Mouse (Mus musculus) C2C12 (cell line): Measurements from ENCODE around the gene Anln.

Experiments used
- CEBPB ChIP-seq: IDR thresholded peaks from one replicate; pipeline ENCODE4 v1.6.1; 2011; ENCODE audit warnings: low read depth, mild to moderate bottlenecking, control low read depth, moderate library complexity
- CTCF ChIP-seq: IDR thresholded peaks from one replicate; pipeline ENCODE4 v1.5.1; 2011; ENCODE audit not compliant: control insufficient read depth, insufficient read depth, insufficient read length
- FOSL1 ChIP-seq: IDR thresholded peaks from one replicate; pipeline ENCODE4 v1.8.0; 2011; ENCODE audit warnings: mild to moderate bottlenecking, low read length; ENCODE audit not compliant: poor library complexity, insufficient read depth, severe bottlenecking
- MAX ChIP-seq: IDR thresholded peaks from one replicate; pipeline ENCODE4 v1.6.1; 2011; ENCODE audit warnings: mild to moderate bottlenecking, control low read depth
- MYOD1 ChIP-seq: IDR thresholded peaks from one replicate; pipeline ENCODE4 v1.6.1; 2011; ENCODE audit warnings: low read depth; ENCODE audit not compliant: control insufficient read depth, insufficient read length
- MYOG ChIP-seq: IDR thresholded peaks from one replicate; pipeline ENCODE4 v1.6.1; 2011; ENCODE audit not compliant: control insufficient read depth, insufficient read length; ENCODE audit errors: extremely low read depth
- USF1 ChIP-seq: IDR thresholded peaks from one replicate; pipeline ENCODE4 v1.6.1; 2011; ENCODE audit warnings: low read depth, mild to moderate bottlenecking, control low read depth, moderate library complexity

GRCm38 (mm10) chr9:22423507-22423906 lies 34.5 kb upstream of the Anln start:
- no peak for TF ChIP-seq CTCF
- TF ChIP-seq USF1, result no peak
- TF ChIP-seq MAX, result no peak
- no peak for TF ChIP-seq FOSL1
- TF ChIP-seq CEBPB, result no peak
- no peak for TF ChIP-seq MYOG
- no peak for TF ChIP-seq MYOD1
